Mouse (Mus musculus): Measurements from ENCODE around the gene Kctd20. TPM values are rescaled to one million over a fixed set of nuclear protein-coding genes. Genes with fewer than 3 reads are reported as not detected.

The Kctd20 gene
- polyA plus RNA-seq, 1 experiment from 2014 or later = 54.5 TPM

DNA sequence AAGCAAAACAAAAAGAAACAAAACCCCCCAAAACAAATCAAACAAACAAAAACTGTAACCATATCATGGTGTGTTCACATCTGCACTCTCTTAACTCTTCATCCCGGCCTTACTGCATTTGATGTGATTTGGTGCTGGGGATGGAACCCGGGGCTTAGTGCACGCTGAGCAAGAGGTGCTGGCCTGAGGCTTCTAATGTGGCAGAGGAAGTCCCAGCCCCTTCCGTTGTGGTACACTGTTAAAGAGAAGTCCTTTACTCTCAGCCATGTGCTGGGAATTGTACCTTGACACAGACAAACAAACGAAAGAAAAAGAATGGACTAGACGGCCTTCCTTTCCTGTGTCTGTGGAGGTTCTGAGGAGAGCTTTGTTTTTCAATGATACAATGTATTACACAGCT lies 29.7 kb upstream of the Kctd20 start:
- H3K27ac ChIP-seq = no peak overlapping the region
- no peak overlapping the region for H3K4me2 ChIP-seq (ENCODE audit: low read length)
- H3K27me3 ChIP-seq (ENCODE audit: insufficient read depth, low read length) = no peaks in the 10 kb centered on the region
- ATAC-seq (replicated peaks; ENCODE audit: low FRiP score, low read depth) (no peak), DNase-seq (ENCODE audit: low spot score) (no peak)
- peaks cover 3% of the 10 kb centered on the region; the same call in 1 of the 2 replicates for H3K4me1 ChIP-seq (replicated peaks; ENCODE audit: insufficient read depth, low read length)
- 63% methylated on average over 6 of the region's 6 CpGs for WGBS
- H3K36me3 ChIP-seq (ENCODE audit: insufficient read depth, low read length) = no peaks in the 10 kb centered on the region
- no peak for TF ChIP-seq CTCF (IDR thresholded peaks at IDR 0.05; ENCODE audit: low read depth)
- H3K9ac ChIP-seq (ENCODE audit: low read depth, low read length) = no peak overlapping the region
- H3K4me3 ChIP-seq (replicated peaks; ENCODE audit: low read depth, low read length) = no peak overlapping the region
- no peaks in the 10 kb centered on the region for H3K9me3 ChIP-seq (replicated peaks; ENCODE audit: low read length)

DNA sequence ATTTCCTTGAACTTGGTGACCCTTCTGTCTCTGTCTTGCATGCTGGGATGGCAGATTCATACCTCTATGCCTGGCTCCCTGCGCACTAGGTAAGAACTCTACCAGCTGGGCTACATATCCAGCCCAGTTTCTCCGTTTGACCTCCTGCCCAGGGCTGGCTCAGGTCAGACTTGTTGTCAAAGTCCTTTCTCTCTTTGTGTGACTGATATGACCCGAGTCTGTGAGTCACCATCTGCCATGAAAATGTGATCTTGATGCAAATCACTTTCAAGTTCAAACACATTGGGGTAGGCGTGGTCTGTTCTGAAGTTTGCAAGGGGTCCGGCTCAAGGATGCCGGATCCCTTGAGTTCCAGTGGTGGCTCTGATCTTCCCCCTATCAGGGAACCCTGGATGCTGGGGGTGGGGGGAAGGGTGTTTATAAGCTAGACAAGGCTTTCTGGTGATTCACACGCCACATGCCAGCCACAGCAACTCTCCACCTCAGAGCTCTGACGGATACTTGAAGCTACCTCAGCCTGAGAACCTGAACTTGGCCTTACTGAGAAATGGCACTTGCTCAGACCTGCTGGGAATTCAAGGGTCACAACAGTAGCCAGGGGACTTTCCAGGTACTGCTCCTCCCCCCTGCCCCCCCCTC lies 26.7 kb upstream of the Kctd20 start:
- WGBS = 78% methylated on average over 8 of the region's 8 CpGs
- H3K9ac ChIP-seq (ENCODE audit: low read depth, low read length) = no peak overlapping the region
- no peaks in the 10 kb centered on the region for H3K36me3 ChIP-seq (ENCODE audit: insufficient read depth, low read length)
- no peak for DNase-seq (ENCODE audit: low spot score)
- H3K9me3 ChIP-seq (replicated peaks; ENCODE audit: low read length) = no peaks in the 10 kb centered on the region
- H3K4me3 ChIP-seq (replicated peaks; ENCODE audit: low read depth, low read length) = no peak overlapping the region
- H3K27me3 ChIP-seq (ENCODE audit: insufficient read depth, low read length) = no peaks in the 10 kb centered on the region
- no peak overlapping the region for H3K27ac ChIP-seq
- TF ChIP-seq CTCF (IDR thresholded peaks at IDR 0.05; ENCODE audit: low read depth) = no peak
- H3K4me2 ChIP-seq (ENCODE audit: low read length) = no peak overlapping the region
- peaks cover 8% of the 10 kb centered on the region; the same call in 1 of the 2 replicates for H3K4me1 ChIP-seq (replicated peaks; ENCODE audit: insufficient read depth, low read length)
- ATAC-seq (replicated peaks; ENCODE audit: low FRiP score, low read depth) = no peak

DNA sequence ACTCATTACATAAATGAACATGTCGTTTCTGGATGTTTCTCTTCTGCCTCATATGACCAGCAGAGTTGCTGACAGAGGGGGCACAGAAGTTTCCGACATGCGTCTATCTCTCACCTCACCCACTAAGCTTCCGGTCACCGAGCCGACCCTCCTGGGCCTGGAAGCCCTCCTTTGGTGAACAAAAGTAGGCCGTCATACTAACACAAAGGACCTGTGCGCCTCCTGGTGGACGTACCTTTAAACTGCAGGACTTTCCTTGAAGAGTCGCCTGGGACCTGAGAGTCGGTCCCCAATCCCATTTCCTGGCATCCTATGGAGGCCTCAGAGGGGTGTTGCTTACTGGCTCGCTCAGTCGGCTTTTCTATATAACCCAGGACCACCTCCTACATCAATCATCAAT lies 25.4 kb upstream of the Kctd20 start:
- Histone ChIP-seq H3K27me3 (ENCODE audit: insufficient read depth, low read length) (no peaks in the 10 kb centered on the region), H3K9ac (ENCODE audit: low read depth, low read length) (no peak overlapping the region), H3K9me3 (replicated peaks; ENCODE audit: low read length) (no peaks in the 10 kb centered on the region), H3K4me3 (replicated peaks; ENCODE audit: low read depth, low read length) (no peak overlapping the region), H3K36me3 (ENCODE audit: insufficient read depth, low read length) (no peaks in the 10 kb centered on the region), H3K27ac (no peak overlapping the region), H3K4me1 (replicated peaks; ENCODE audit: insufficient read depth, low read length) (peaks cover 14% of the 10 kb centered on the region; the same call in 1 of the 2 replicates), H3K4me2 (ENCODE audit: low read length) (no peak overlapping the region)
- peak; percentile 88 for TF ChIP-seq CTCF (IDR thresholded peaks at IDR 0.05; ENCODE audit: low read depth)
- WGBS = 14% methylated on average over 13 of the region's 13 CpGs
- ATAC-seq (replicated peaks; ENCODE audit: low FRiP score, low read depth) = no peak
- peak; percentile 90 for DNase-seq (ENCODE audit: low spot score)

DNA sequence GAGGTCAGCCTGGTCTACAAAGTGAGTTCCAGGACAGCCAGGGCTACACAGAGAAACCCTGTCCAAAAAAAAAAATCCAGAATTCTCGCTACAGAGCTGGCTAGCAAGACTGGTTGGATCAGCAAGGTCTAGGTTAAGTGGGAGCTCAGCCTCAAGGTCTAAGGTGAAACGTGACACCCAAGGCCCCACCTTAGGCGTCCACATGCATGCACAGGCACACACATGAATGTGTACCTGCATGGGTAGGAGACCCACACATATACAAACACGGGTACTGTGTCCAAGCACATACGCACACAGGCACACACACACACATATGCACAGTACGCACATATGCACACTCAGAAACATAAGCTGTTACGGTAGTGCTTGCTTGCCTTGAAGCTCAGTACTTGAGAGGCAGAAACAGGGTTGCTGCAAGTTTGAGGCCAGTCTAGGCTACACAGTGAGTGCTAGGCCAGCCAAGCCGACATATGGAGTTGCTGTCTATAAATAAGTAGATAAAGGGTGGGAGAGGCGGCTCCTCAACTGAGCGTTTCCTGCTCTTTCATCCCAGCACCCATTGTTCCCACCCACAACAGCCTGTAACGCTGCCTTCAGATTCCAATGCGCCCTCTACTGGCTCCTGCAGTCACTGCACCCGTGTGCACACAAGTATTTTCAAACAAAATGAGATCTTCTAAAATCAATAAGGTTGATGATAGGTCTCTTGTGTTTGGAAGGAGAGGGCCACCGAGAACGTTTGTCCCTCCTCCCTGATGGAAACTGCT lies 24.7 kb upstream of the Kctd20 start:
- Histone ChIP-seq H3K9ac (ENCODE audit: low read depth, low read length) (no peak overlapping the region), H3K36me3 (ENCODE audit: insufficient read depth, low read length) (no peaks in the 10 kb centered on the region), H3K4me3 (replicated peaks; ENCODE audit: low read depth, low read length) (no peak overlapping the region), H3K27ac (no peak overlapping the region; the same call in 1 of the 2 replicates), H3K4me1 (replicated peaks; ENCODE audit: insufficient read depth, low read length) (peaks cover 16% of the 10 kb centered on the region; the same call in 1 of the 2 replicates), H3K9me3 (replicated peaks; ENCODE audit: low read length) (no peaks in the 10 kb centered on the region), H3K27me3 (ENCODE audit: insufficient read depth, low read length) (no peaks in the 10 kb centered on the region), H3K4me2 (ENCODE audit: low read length) (no peak overlapping the region)
- TF ChIP-seq CTCF (IDR thresholded peaks at IDR 0.05; ENCODE audit: low read depth) = peak; percentile 87
- ATAC-seq (replicated peaks; ENCODE audit: low FRiP score, low read depth) (no peak), DNase-seq (ENCODE audit: low spot score) (peak; percentile 88)
- WGBS = 48% methylated on average over 15 of the region's 15 CpGs

DNA sequence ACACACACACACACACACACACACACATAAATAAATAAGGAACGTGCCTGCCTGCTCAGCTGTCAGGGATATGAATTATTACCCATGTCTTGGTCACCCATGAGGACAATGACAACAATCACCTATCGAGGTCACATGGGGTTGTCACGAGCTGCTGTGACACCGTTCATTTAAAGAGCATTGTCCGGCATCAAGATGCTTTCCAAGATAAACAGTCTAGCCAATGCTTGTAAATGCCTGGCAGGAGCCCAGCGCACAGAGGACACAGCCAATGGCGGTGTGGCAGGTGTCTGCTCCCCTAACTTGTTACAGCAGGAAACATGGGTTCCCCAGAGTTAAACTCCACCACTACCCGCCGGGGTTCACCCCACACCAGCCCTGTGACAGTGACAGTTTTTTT lies 23.7 kb upstream of the Kctd20 start:
- no peak overlapping the region for H3K4me2 ChIP-seq (ENCODE audit: low read length)
- no peaks in the 10 kb centered on the region for H3K9me3 ChIP-seq (replicated peaks; ENCODE audit: low read length)
- DNase-seq (ENCODE audit: low spot score) (no peak), ATAC-seq (replicated peaks; ENCODE audit: low FRiP score, low read depth) (no peak)
- peaks cover 16% of the 10 kb centered on the region; the same call in 1 of the 2 replicates for H3K4me1 ChIP-seq (replicated peaks; ENCODE audit: insufficient read depth, low read length)
- WGBS = 57% methylated on average over 9 of the region's 9 CpGs
- no peak overlapping the region for H3K9ac ChIP-seq (ENCODE audit: low read depth, low read length)
- no peaks in the 10 kb centered on the region for H3K36me3 ChIP-seq (ENCODE audit: insufficient read depth, low read length)
- H3K27me3 ChIP-seq (ENCODE audit: insufficient read depth, low read length) = no peaks in the 10 kb centered on the region
- no peak overlapping the region for H3K4me3 ChIP-seq (replicated peaks; ENCODE audit: low read depth, low read length)
- no peak for TF ChIP-seq CTCF (IDR thresholded peaks at IDR 0.05; ENCODE audit: low read depth)
- H3K27ac ChIP-seq = no peak overlapping the region

DNA sequence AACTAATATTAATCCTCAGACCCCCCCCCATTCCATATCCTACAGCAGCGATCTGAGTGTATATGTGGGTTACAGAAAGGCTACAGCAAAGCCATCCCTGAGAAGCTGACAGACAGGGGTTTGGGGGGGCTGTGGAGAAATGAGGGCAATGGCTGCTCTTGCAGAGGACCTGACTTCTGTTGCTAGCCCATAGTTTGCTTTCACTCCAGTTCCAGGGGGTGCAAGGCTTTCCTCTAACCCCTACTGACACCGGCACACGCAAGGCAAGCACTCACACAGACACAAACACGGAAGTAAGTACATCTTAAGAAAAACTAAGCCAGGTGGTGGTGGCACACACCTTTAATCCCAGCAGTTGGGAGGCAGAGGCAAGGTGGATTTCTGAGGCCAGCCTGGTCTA lies 22.4 kb upstream of the Kctd20 start:
- no peaks in the 10 kb centered on the region for H3K27me3 ChIP-seq (ENCODE audit: insufficient read depth, low read length)
- H3K4me1 ChIP-seq (replicated peaks; ENCODE audit: insufficient read depth, low read length) = peaks cover 16% of the 10 kb centered on the region; the same call in 1 of the 2 replicates
- no peak for DNase-seq (ENCODE audit: low spot score)
- H3K9ac ChIP-seq (ENCODE audit: low read depth, low read length) = no peak overlapping the region
- H3K9me3 ChIP-seq (replicated peaks; ENCODE audit: low read length) = no peaks in the 10 kb centered on the region
- 88% methylated on average over 4 of the region's 4 CpGs for WGBS
- no peak overlapping the region for H3K27ac ChIP-seq
- TF ChIP-seq CTCF (IDR thresholded peaks at IDR 0.05; ENCODE audit: low read depth) = no peak
- no peak for ATAC-seq (replicated peaks; ENCODE audit: low FRiP score, low read depth)
- no peak overlapping the region for H3K4me3 ChIP-seq (replicated peaks; ENCODE audit: low read depth, low read length)
- H3K4me2 ChIP-seq (ENCODE audit: low read length) = no peak overlapping the region
- no peaks in the 10 kb centered on the region for H3K36me3 ChIP-seq (ENCODE audit: insufficient read depth, low read length)
